Mouse (Mus musculus) stomach, embryonic 14.5 days (tissue): ENCODE results near the gene Hhat. TPM values are rescaled to one million over a fixed set of nuclear protein-coding genes. Genes with fewer than 3 reads are reported as not detected.
A peak's percentile ranks its signal among the peaks of the same experiment; 100 is the strongest.

Experiments
- ATAC-seq: fragments of 200-750 bp; cut with Nextera tagmentation; 2 replicates; pipeline ENCODE4 v1.8.0; 2017; ENCODE audit warnings: low read depth, moderate TSS enrichment; ENCODE audit not compliant: insufficient number of reproducible peaks, insufficient read depth, low FRiP score
- H3K27ac ChIP-seq: fragments of 300-500 bp; sonication (generic); 2 replicates; pipeline ENCODE4 v1.5.1; 2014; ENCODE audit warnings: mild to moderate bottlenecking, low read length, moderate library complexity, mixed read lengths
- H3K27me3 ChIP-seq: fragments of 300-500 bp; sonication (generic); 2 replicates; pipeline ENCODE4 v1.6.1; 2014; ENCODE audit warnings: low read length, control low read depth, mixed read lengths; ENCODE audit not compliant: control insufficient read depth, insufficient read depth
- H3K36me3 ChIP-seq: fragments of 300-500 bp; sonication (generic); 2 replicates; pipeline ENCODE4 v1.6.1; 2014; ENCODE audit warnings: mild to moderate bottlenecking, control low read depth, low read length, moderate library complexity, mixed read lengths; ENCODE audit not compliant: control insufficient read depth, insufficient read depth
- H3K4me1 ChIP-seq: fragments of 300-500 bp; sonication (generic); 2 replicates; pipeline ENCODE4 v1.6.1; 2014; ENCODE audit warnings: low read length, control low read depth, mixed read lengths; ENCODE audit not compliant: control insufficient read depth, insufficient read depth
- H3K4me2 ChIP-seq: fragments of 300-500 bp; sonication (generic); replicated peaks from 2 replicates; pipeline ENCODE4 v1.6.1; 2014; ENCODE audit warnings: low read depth, low read length, control low read depth
- H3K4me3 ChIP-seq: fragments of 300-500 bp; sonication (generic); 2 replicates; pipeline ENCODE4 v1.5.1; 2014; ENCODE audit warnings: low read depth, low read length, control low read depth
- H3K9ac ChIP-seq: fragments of 300-500 bp; sonication (generic); replicated peaks from 2 replicates; pipeline ENCODE4 v1.6.1; 2014; ENCODE audit warnings: low read depth, mild to moderate bottlenecking, control low read depth, low read length, moderate library complexity, mixed read lengths
- H3K9me3 ChIP-seq: fragments of 300-500 bp; sonication (generic); 2 replicates; pipeline ENCODE4 v1.6.1; 2016; ENCODE audit warnings: low read depth, low read length, control low read depth; ENCODE audit not compliant: control insufficient read depth
- WGBS: fragments of 180-500 bp; shearing (Covaris S2); extraction: QIAGEN DNeasy Blood & Tissue Kit; methylation state at CpG from one replicate; pipeline ENCODE4 v1.1.7; 2014; 5-methylcytosine and 5-hydroxymethylcytosine counted together
- polyA plus RNA-seq: library from polyadenylated mRNA; unstranded; fragments of >200 nt; fragmentation: Nextera tagmentation; extraction: Ambion mirVana; gene quantifications from 2 replicates; pipeline ENCODE4 v1.2.1, GENCODE M21; 2014

Gene Hhat
- polyA plus RNA-seq, 1 experiment from 2014 or later: 14.2 TPM

DNA sequence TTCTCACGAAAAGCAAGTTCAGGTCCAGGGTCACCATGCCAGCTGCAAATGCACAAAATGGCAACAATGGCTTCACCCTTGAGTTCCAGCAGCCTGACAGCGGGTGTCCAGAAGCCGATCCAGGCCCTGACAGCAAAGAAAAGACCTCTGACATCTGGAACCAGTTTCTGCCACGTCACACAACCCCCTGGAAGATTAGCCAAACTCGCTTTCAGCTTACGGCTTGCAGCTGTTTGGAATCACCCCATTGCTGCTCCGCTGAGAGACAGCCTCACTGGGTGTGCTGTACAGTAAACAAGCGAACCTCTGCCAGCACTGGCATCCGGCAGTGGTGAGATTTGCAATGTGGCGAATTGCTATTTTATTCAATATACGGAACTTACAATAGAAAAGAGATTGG, 18.8 kb upstream of the Hhat start:
- H3K4me1 ChIP-seq: peaks cover 36% of the 10 kb centered on the region

DNA sequence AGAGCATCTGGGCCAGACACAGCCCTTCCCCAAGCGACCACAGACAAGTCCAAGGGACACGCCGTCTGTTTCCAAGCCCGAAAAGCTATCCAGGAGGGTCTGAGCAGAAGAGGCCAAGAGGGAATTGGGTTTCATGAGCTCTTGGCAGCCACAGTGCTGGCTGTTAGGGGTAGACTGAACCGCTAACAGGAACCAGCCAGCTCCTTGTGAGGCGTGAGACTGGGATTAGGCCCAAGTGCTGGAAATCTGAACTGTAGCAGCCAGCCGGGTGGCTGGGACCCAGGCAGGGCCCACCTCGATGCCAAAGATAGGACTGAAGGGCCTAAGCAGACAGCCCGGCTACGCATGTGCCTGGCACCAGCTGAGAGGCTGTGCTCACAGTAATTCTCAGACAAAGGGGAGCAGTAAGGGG, 18.1 kb upstream of the Hhat start:
- Histone ChIP-seq H3K9ac (no peak overlapping the region), H3K4me2 (no peak overlapping the region), H3K4me1 (peaks cover 36% of the 10 kb centered on the region), H3K27me3 (no peaks in the 10 kb centered on the region), H3K4me3 (no peak overlapping the region), H3K27ac (peak overlapping the region; percentile 83), H3K36me3 (no peaks in the 10 kb centered on the region), H3K9me3 (no peaks in the 10 kb centered on the region)
- WGBS: 65% methylated on average over 10 of the region's 10 CpGs
- peak; percentile 29; the same call in 1 of the 2 replicates for ATAC-seq

More for the DNA sequence above, 18.8 kb upstream of the Hhat start:
- ATAC-seq: no peak
- H3K27ac ChIP-seq: peak overlapping the region; percentile 83
- no peak overlapping the region for H3K4me3 ChIP-seq
- WGBS: 45% methylated on average over 11 of the region's 11 CpGs
- H3K9me3 ChIP-seq: no peaks in the 10 kb centered on the region
- H3K4me2 ChIP-seq: no peak overlapping the region
- H3K27me3 ChIP-seq: no peaks in the 10 kb centered on the region
- no peak overlapping the region for H3K9ac ChIP-seq
- H3K36me3 ChIP-seq: no peaks in the 10 kb centered on the region

- H3K9ac ChIP-seq: no peak overlapping the region
- peak overlapping the region; percentile 57; the same call in 1 of the 2 replicates for H3K27ac ChIP-seq
- 88% methylated on average over 1 of the region's 1 CpGs for WGBS
- H3K36me3 ChIP-seq: no peaks in the 10 kb centered on the region
- H3K9me3 ChIP-seq: no peaks in the 10 kb centered on the region
- no peaks in the 10 kb centered on the region for H3K27me3 ChIP-seq
- H3K4me2 ChIP-seq: no peak overlapping the region
- H3K4me1 ChIP-seq: peaks cover 22% of the 10 kb centered on the region
- no peak for ATAC-seq
- H3K4me3 ChIP-seq: no peak overlapping the region
Measured at GRCm38 (mm10) chr1:192786194-192786593, 15.2 kb upstream of the Hhat start.

GRCm38 (mm10) chr1:192785046-192785961, 14.3 kb upstream of the Hhat start:
- H3K4me2 ChIP-seq: no peak overlapping the region
- no peak for ATAC-seq

GRCm38 (mm10) chr1:192784374-192784773, 13.4 kb upstream of the Hhat start:
- peak; percentile 54; the same call in 1 of the 2 replicates for ATAC-seq
- H3K9me3 ChIP-seq: no peaks in the 10 kb centered on the region
- no peak overlapping the region for H3K4me2 ChIP-seq
- no peak overlapping the region for H3K27ac ChIP-seq
- no peak overlapping the region for H3K4me3 ChIP-seq
- H3K36me3 ChIP-seq: no peaks in the 10 kb centered on the region
- H3K4me1 ChIP-seq: peaks cover 26% of the 10 kb centered on the region
- no peak overlapping the region for H3K9ac ChIP-seq
- WGBS: 17% methylated on average over 4 of the region's 4 CpGs
- H3K27me3 ChIP-seq: no peaks in the 10 kb centered on the region

More at GRCm38 (mm10) chr1:192785046-192785961, 14.3 kb upstream of the Hhat start:
- Histone ChIP-seq H3K27ac (peak overlapping the region; percentile 57), H3K36me3 (no peaks in the 10 kb centered on the region), H3K4me1 (peaks cover 20% of the 10 kb centered on the region; the same call in 1 of the 2 replicates), H3K9me3 (no peaks in the 10 kb centered on the region), H3K9ac (no peak overlapping the region), H3K4me3 (no peak overlapping the region), H3K27me3 (no peaks in the 10 kb centered on the region)
- 68% methylated on average over 17 of the region's 17 CpGs for WGBS

DNA sequence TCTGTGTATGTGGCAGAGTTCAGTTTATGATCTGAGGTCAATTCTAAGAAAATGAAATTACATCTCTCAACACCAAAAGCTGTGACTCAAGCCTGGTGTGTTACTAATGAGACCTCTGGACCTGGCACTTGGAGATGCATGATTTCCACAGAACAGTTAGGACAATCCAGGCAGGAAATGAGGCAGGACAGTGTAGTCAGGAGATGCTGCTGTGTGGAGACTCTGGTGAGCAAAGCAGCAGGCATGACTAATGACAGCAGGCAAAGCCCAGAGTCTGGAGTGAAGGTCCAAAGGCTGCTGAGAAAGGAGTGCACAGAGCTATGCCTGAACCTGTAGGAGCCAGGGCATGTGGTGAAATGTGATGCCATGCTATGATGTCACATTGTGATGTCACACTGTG, 10.2 kb upstream of the Hhat start:
- Histone ChIP-seq H3K9ac (no peak overlapping the region), H3K36me3 (no peaks in the 10 kb centered on the region), H3K9me3 (no peaks in the 10 kb centered on the region), H3K4me1 (peaks cover 24% of the 10 kb centered on the region), H3K4me2 (no peak overlapping the region), H3K4me3 (no peak overlapping the region), H3K27me3 (no peaks in the 10 kb centered on the region), H3K27ac (no peak overlapping the region)
- no peak for ATAC-seq

GRCm38 (mm10) chr1:192778869-192779514, 8.0 kb upstream of the Hhat start:
- Histone ChIP-seq H3K4me3 (no peak overlapping the region), H3K9me3 (no peaks in the 10 kb centered on the region), H3K36me3 (no peaks in the 10 kb centered on the region), H3K4me2 (no peak overlapping the region), H3K4me1 (peaks cover 16% of the 10 kb centered on the region), H3K27me3 (no peaks in the 10 kb centered on the region), H3K27ac (peak overlapping the region; percentile 21; the same call in 1 of the 2 replicates), H3K9ac (no peak overlapping the region)
- no peak for ATAC-seq
- WGBS: 35% methylated on average over 6 of the region's 6 CpGs

GRCm38 (mm10) chr1:192778206-192778605, 7.2 kb upstream of the Hhat start:
- H3K9ac ChIP-seq: no peak overlapping the region
- H3K4me1 ChIP-seq: peaks cover 16% of the 10 kb centered on the region
- H3K9me3 ChIP-seq: no peaks in the 10 kb centered on the region
- WGBS: 87% methylated on average over 4 of the region's 4 CpGs
- peak overlapping the region; percentile 21; the same call in 1 of the 2 replicates for H3K27ac ChIP-seq
- H3K4me3 ChIP-seq: no peak overlapping the region
- H3K27me3 ChIP-seq: no peaks in the 10 kb centered on the region
- no peak overlapping the region for H3K4me2 ChIP-seq
- H3K36me3 ChIP-seq: no peaks in the 10 kb centered on the region
- ATAC-seq: no peak
